ENCODE assay signal across 16 mouse cellular contexts in the genomic region with DNA sequence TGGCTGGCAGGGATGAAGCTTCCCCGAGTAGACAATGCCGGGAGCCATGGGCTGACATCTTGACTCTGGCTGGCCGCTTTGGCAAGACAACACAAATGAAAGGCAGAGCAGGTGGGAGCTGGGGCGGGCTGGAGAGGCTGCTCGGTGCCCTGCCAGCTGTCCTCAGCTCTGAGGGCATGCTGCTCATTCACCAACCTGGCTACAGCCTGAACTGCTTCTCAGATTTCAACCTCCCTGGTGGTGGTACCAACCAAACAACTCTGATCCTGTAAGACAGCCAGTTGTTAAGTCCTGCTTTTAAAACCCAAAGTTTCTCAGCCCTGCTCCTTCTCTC. TPM values are rescaled to one million over a fixed set of nuclear protein-coding genes. Genes with fewer than 3 reads are reported as not detected.
DNase-seq lines count a peak whose midpoint lies in the region; ATAC-seq and TF ChIP-seq lines count a peak whose summit lies in the region.
"Had no signal": no experiment of that assay in that cellular context is flagged by ENCODE, and none has a peak within 500 bp of the region (broad histone marks: within the 10 kb centered on the region; RNA-seq: fewer than 3 reads in every experiment).

No protein-coding gene starts in this region.

- no peak overlapping the region for H3K9ac ChIP-seq in liver, postnatal 0 days (replicated peaks)
- H3K9ac ChIP-seq: embryonic facial prominence, embryonic 12.5 days; forebrain, embryonic 12.5 days; liver, embryonic 13.5 days; midbrain, embryonic 12.5 days had no signal

- ATAC-seq in liver, postnatal 0 days = no peak
- ATAC-seq: intestine, postnatal 0 days had no signal

- no peak for TF ChIP-seq CTCF in liver, postnatal 0 days (IDR thresholded peaks at IDR 0.05; ENCODE audit: low read depth)

- H3K4me3 ChIP-seq in liver, postnatal 0 days (ENCODE audit: low read depth, low read length) = no peak overlapping the region
- H3K4me3 ChIP-seq: embryonic facial prominence, embryonic 12.5 days; forebrain, embryonic 12.5 days; heart, embryonic 10.5 days; liver, embryonic 13.5 days; midbrain, embryonic 12.5 days had no signal

- no peaks in the 10 kb centered on the region for H3K27me3 ChIP-seq in liver, postnatal 0 days (ENCODE audit: insufficient read depth, low read length)
- H3K27me3 ChIP-seq: embryonic facial prominence, embryonic 12.5 days; forebrain, embryonic 12.5 days; liver, embryonic 13.5 days; midbrain, embryonic 12.5 days had no signal

- no peaks in the 10 kb centered on the region for H3K4me1 ChIP-seq in liver, postnatal 0 days (ENCODE audit: insufficient read depth)
- H3K4me1 ChIP-seq: embryonic facial prominence, embryonic 12.5 days; forebrain, embryonic 12.5 days; liver, embryonic 13.5 days had no signal

- WGBS in liver, postnatal 0 days (ENCODE audit: insufficient replicate concordance) = 65% methylated on average over 5 of the region's 5 CpGs

- H3K9me3 ChIP-seq in liver, postnatal 0 days (ENCODE audit: low read length) = no peaks in the 10 kb centered on the region
- H3K9me3 ChIP-seq: embryonic facial prominence, embryonic 12.5 days; forebrain, embryonic 12.5 days; heart, embryonic 10.5 days; liver, embryonic 13.5 days; midbrain, embryonic 12.5 days had no signal

- 0 out of 2 replicates have a peak, but pooled peaks cover 3% of the 10 kb centered on the region for H3K36me3 ChIP-seq in liver, postnatal 0 days (replicated peaks; ENCODE audit: insufficient read depth, low read length)

- H3K4me2 ChIP-seq in liver, postnatal 0 days (ENCODE audit: low read depth, low read length) = no peak overlapping the region
- H3K4me2 ChIP-seq: embryonic facial prominence, embryonic 12.5 days; forebrain, embryonic 12.5 days; liver, embryonic 13.5 days; midbrain, embryonic 12.5 days had no signal

- peak; percentile 63 for DNase-seq in gastrocnemius, adult 18-20 months (ENCODE audit: low spot score)
- no peak for DNase-seq in gastrocnemius, postnatal 4 days (ENCODE audit: low spot score in 2 of 2)
- DNase-seq in 3T3-L1 (ENCODE audit: low read depth, low spot score) = peak; percentile 38
- peak; percentile 86 for DNase-seq in cerebellum, adult 9-10 months
- DNase-seq in gastrocnemius, postnatal 25 days = peak; percentile 75
- no peak for DNase-seq in retina, postnatal 1 day
- DNase-seq in spleen, postnatal 14 days (ENCODE audit: low spot score in 2 of 2) = no peak
- DNase-seq in liver, postnatal 0 days = no peak
- DNase-seq: kidney, postnatal 4 days; liver, embryonic 13.5 days had no signal

- no peak for TF ChIP-seq EP300 in liver, postnatal 0 days (IDR thresholded peaks at IDR 0.05; ENCODE audit: low read depth)

- no peak overlapping the region for H3K27ac ChIP-seq in liver, postnatal 0 days (ENCODE audit: low read depth)
- H3K27ac ChIP-seq: embryonic facial prominence, embryonic 12.5 days; forebrain, embryonic 12.5 days; heart, embryonic 10.5 days; liver, embryonic 13.5 days; midbrain, embryonic 12.5 days had no signal

RNA-seq across cellular contexts. Expression of a gene that starts 7.2 kb away (rescaled TPM):
- total RNA-seq in gastrocnemius, adult 18-20 months (2021) = under 1 TPM in 1 of 2 experiments, not detected in 1; 0.07 TPM
- under 1 TPM; 0.13 to 0.15 TPM for total RNA-seq in gastrocnemius, postnatal 4 days (2021)
- under 1 TPM in 1 of 2 experiments, not detected in 1; 0.08 TPM for total RNA-seq in gastrocnemius, postnatal 25 days (2021)
- polyA plus RNA-seq in liver, postnatal 0 days (2015; fragmentation: Nextera tagmentation; extraction: Ambion mirVana) = 0.13 and 0.14 TPM in 2 replicates
- total RNA-seq: heart, postnatal 4 days had no signal

RNA-seq across cellular contexts. Expression of a gene that starts 22.5 kb away (rescaled TPM):
- 10 to 100 TPM; 53.8 to 59.1 TPM for total RNA-seq in gastrocnemius, adult 18-20 months (2021)
- total RNA-seq in gastrocnemius, postnatal 4 days (2021) = 10 to 100 TPM; 50.9 to 54.5 TPM
- total RNA-seq in gastrocnemius, postnatal 25 days (2021) = 10 to 100 TPM; 50.3 to 66.7 TPM
- polyA plus RNA-seq in liver, postnatal 0 days (2015; fragmentation: Nextera tagmentation; extraction: Ambion mirVana) = 42.1 and 43.0 TPM in 2 replicates

RNA-seq across cellular contexts. Expression of a gene that starts 22.6 kb away (rescaled TPM):
- under 1 TPM; 0.09 to 0.32 TPM for total RNA-seq in gastrocnemius, adult 18-20 months (2021)
- total RNA-seq in gastrocnemius, postnatal 4 days (2021) = 1 to 10 TPM; 4.8 to 5.3 TPM
- under 1 TPM; 0.41 to 0.56 TPM for total RNA-seq in gastrocnemius, postnatal 25 days (2021)
- 3.1 and 4.5 TPM in 2 replicates for polyA plus RNA-seq in liver, postnatal 0 days (2015; fragmentation: Nextera tagmentation; extraction: Ambion mirVana)

RNA-seq across cellular contexts. Expression of a gene that starts 25.8 kb away (rescaled TPM):
- 10 to 100 TPM; 42.1 to 45.1 TPM for total RNA-seq in gastrocnemius, adult 18-20 months (2021)
- 10 to 100 TPM; 38.7 to 45.2 TPM for total RNA-seq in gastrocnemius, postnatal 4 days (2021)
- 10 to 100 TPM; 39.3 to 50.6 TPM for total RNA-seq in gastrocnemius, postnatal 25 days (2021)
- 13.8 and 14.0 TPM in 2 replicates for polyA plus RNA-seq in liver, postnatal 0 days (2015; fragmentation: Nextera tagmentation; extraction: Ambion mirVana)

RNA-seq across cellular contexts. Expression of a gene that starts 37.7 kb away (rescaled TPM):
- 1 to 10 TPM; 3.8 to 4.9 TPM for total RNA-seq in gastrocnemius, adult 18-20 months (2021)
- total RNA-seq in gastrocnemius, postnatal 4 days (2021) = 10 to 100 TPM in 1 of 2 experiments, 1 to 10 TPM in 1; 9.5 to 11.0 TPM
- total RNA-seq in gastrocnemius, postnatal 25 days (2021) = 1 to 10 TPM; 6.0 to 8.0 TPM
- 12.9 and 13.1 TPM in 2 replicates for polyA plus RNA-seq in liver, postnatal 0 days (2015; fragmentation: Nextera tagmentation; extraction: Ambion mirVana)

Comparison
In these comparisons a context has a peak if more than half of its experiments do, and no peak if none do; other contexts are left out.
1. DNase-seq: peak in gastrocnemius, adult 18-20 months (single experiment), 3T3-L1 (single experiment), cerebellum, adult 9-10 months (single experiment) and gastrocnemius, postnatal 25 days (single experiment); none in gastrocnemius, postnatal 4 days (0 of 2), retina, postnatal 1 day (single experiment), spleen, postnatal 14 days (0 of 2) and liver, postnatal 0 days (single experiment).